Mouse (Mus musculus) small intestine, adult 2 months (tissue): Measurements from ENCODE around the gene Otop3. TPM values are rescaled to one million over a fixed set of nuclear protein-coding genes. Genes with fewer than 3 reads are reported as not detected.

Experiments
- H3K27ac ChIP-seq: fragments of 200-500 bp; 2 replicates; pipeline ENCODE4 v1.5.1; 2012; ENCODE audit warnings: low read depth, low read length, control low read depth, inconsistent platforms; ENCODE audit not compliant: insufficient read depth
- H3K27me3 ChIP-seq: fragments of 200-500 bp; 2 replicates; pipeline ENCODE4 v1.6.1; 2012; ENCODE audit warnings: mild to moderate bottlenecking, moderate library complexity, low read length, inconsistent platforms; ENCODE audit not compliant: control insufficient read depth, insufficient read depth
- H3K36me3 ChIP-seq: fragments of 200-500 bp; 2 replicates; pipeline ENCODE4 v1.6.1; 2012; ENCODE audit warnings: mild to moderate bottlenecking, low read length, control low read depth, inconsistent platforms; ENCODE audit not compliant: control insufficient read depth, insufficient read depth
- H3K4me1 ChIP-seq: fragments of 200-500 bp; 2 replicates; pipeline ENCODE4 v1.6.1; 2012; ENCODE audit warnings: low read length, inconsistent platforms, mixed read lengths; ENCODE audit not compliant: control insufficient read depth, insufficient read depth, insufficient read length
- H3K4me3 ChIP-seq: fragments of 200-500 bp; 2 replicates; pipeline ENCODE4 v1.5.1; 2012; ENCODE audit warnings: low read depth, mild to moderate bottlenecking, control low read depth, inconsistent platforms, low read length, moderate library complexity
- CTCF ChIP-seq: fragments of 200-500 bp; IDR thresholded peaks from 2 replicates; pipeline ENCODE4 v1.5.1; 2012; ENCODE audit warnings: low read depth, mild to moderate bottlenecking, control low read depth, inconsistent platforms, low read length, moderate library complexity, mixed read lengths; ENCODE audit not compliant: insufficient replicate concordance, insufficient read length; ENCODE audit errors: extremely low read depth
- POLR2A ChIP-seq: fragments of 200-500 bp; IDR thresholded peaks from 2 replicates; pipeline ENCODE4 v1.6.1; 2012; ENCODE audit warnings: low read depth, mild to moderate bottlenecking, control low read depth, inconsistent platforms, low read length, moderate library complexity
- WGBS: fragments of 180-500 bp; shearing (Covaris S2); methylation state at CpG from one replicate; pipeline ENCODE4 v1.1.7; 2018; 5-methylcytosine and 5-hydroxymethylcytosine counted together
- polyA plus RNA-seq: library from polyadenylated mRNA; depleted of rRNA; stranded (reverse); fragments of >200 nt; gene quantifications from 2 replicates; pipeline ENCODE4 v1.2.3, GENCODE M21; 2012

Gene Otop3
- polyA plus RNA-seq, 1 experiment: 0.61 TPM

GRCm38 (mm10) chr11:115335223-115335622, 692 bp downstream of the Otop3 start:
- Histone ChIP-seq H3K27me3 (peaks cover 18% of the 10 kb centered on the region), H3K27ac (no peak overlapping the region), H3K36me3 (no peaks in the 10 kb centered on the region), H3K4me3 (peak overlapping the region; percentile 46), H3K4me1 (peaks cover 23% of the 10 kb centered on the region)
- TF ChIP-seq CTCF (no peak), POLR2A (0 out of 2 replicates have a peak, but pooled peaks have one; percentile 9)
- 30% methylated on average over 12 of the region's 12 CpGs for WGBS

- H3K27ac ChIP-seq: no peak overlapping the region
- H3K27me3 ChIP-seq: peaks cover 17% of the 10 kb centered on the region
- no peaks in the 10 kb centered on the region for H3K36me3 ChIP-seq
- peaks cover 23% of the 10 kb centered on the region for H3K4me1 ChIP-seq
- 30% methylated on average over 6 of the region's 6 CpGs for WGBS
- no peak overlapping the region for H3K4me3 ChIP-seq
- no peak for TF ChIP-seq CTCF
- no peak for TF ChIP-seq POLR2A
Observed at GRCm38 (mm10) chr11:115336115-115336514, 1.6 kb downstream of the Otop3 start.

- peak overlapping the region; percentile 36; the same call in 1 of the 2 replicates for H3K27ac ChIP-seq
- no peaks in the 10 kb centered on the region for H3K36me3 ChIP-seq
- TF ChIP-seq POLR2A (no peak), CTCF (no peak)
- H3K4me3 ChIP-seq: no peak overlapping the region
- 11% methylated on average over 3 of the region's 3 CpGs for WGBS
- H3K27me3 ChIP-seq: peaks cover 16% of the 10 kb centered on the region
- peaks cover 33% of the 10 kb centered on the region for H3K4me1 ChIP-seq
Observed at GRCm38 (mm10) chr11:115337350-115337749, 2.8 kb downstream of the Otop3 start.

GRCm38 (mm10) chr11:115337826-115338225, 3.3 kb downstream of the Otop3 start:
- 21% methylated on average over 1 of the region's 1 CpGs for WGBS
- H3K36me3 ChIP-seq: no peaks in the 10 kb centered on the region
- TF ChIP-seq POLR2A: no peak
- TF ChIP-seq CTCF: no peak
- no peak overlapping the region for H3K4me3 ChIP-seq
- H3K4me1 ChIP-seq: peaks cover 33% of the 10 kb centered on the region
- peak overlapping the region; percentile 36; the same call in 1 of the 2 replicates for H3K27ac ChIP-seq
- H3K27me3 ChIP-seq: peaks cover 16% of the 10 kb centered on the region

GRCm38 (mm10) chr11:115341246-115341645, 6.7 kb downstream of the Otop3 start:
- H3K36me3 ChIP-seq: no peaks in the 10 kb centered on the region
- TF ChIP-seq CTCF (no peak), POLR2A (no peak)
- no peak overlapping the region for H3K4me3 ChIP-seq
- H3K27ac ChIP-seq: no peak overlapping the region
- WGBS: 54% methylated on average over 2 of the region's 2 CpGs
- H3K4me1 ChIP-seq: peaks cover 35% of the 10 kb centered on the region
- H3K27me3 ChIP-seq: peaks cover under 1% of the 10 kb centered on the region; the same call in 1 of the 2 replicates

- WGBS: 49% methylated on average over 6 of the region's 6 CpGs
- H3K4me3 ChIP-seq: no peak overlapping the region
- no peak for TF ChIP-seq CTCF
- no peak for TF ChIP-seq POLR2A
- H3K36me3 ChIP-seq: no peaks in the 10 kb centered on the region
- H3K27ac ChIP-seq: no peak overlapping the region
- peaks cover 37% of the 10 kb centered on the region for H3K4me1 ChIP-seq
- H3K27me3 ChIP-seq: no peaks in the 10 kb centered on the region
Observed at GRCm38 (mm10) chr11:115341866-115342265, 7.3 kb downstream of the Otop3 start.

GRCm38 (mm10) chr11:115344967-115345366, 10.4 kb downstream of the Otop3 start:
- no peak overlapping the region for H3K27ac ChIP-seq
- no peak for TF ChIP-seq POLR2A
- no peak for TF ChIP-seq CTCF
- WGBS: 33% methylated on average over 12 of the region's 12 CpGs

GRCm38 (mm10) chr11:115345515-115345914, 11.0 kb downstream of the Otop3 start:
- WGBS: 47% methylated on average over 7 of the region's 7 CpGs
- Histone ChIP-seq H3K4me3 (no peak overlapping the region), H3K4me1 (peaks cover 54% of the 10 kb centered on the region), H3K27me3 (no peaks in the 10 kb centered on the region), H3K36me3 (no peaks in the 10 kb centered on the region), H3K27ac (no peak overlapping the region)
- TF ChIP-seq POLR2A: no peak
- no peak for TF ChIP-seq CTCF

More at GRCm38 (mm10) chr11:115344967-115345366, 10.4 kb downstream of the Otop3 start:
- Histone ChIP-seq H3K4me1 (peaks cover 51% of the 10 kb centered on the region), H3K4me3 (no peak overlapping the region), H3K27me3 (no peaks in the 10 kb centered on the region), H3K36me3 (no peaks in the 10 kb centered on the region)
